Mouse (Mus musculus) MEL (cell line): ENCODE results near the gene Cdk1. TPM values are rescaled to one million over a fixed set of nuclear protein-coding genes. Genes with fewer than 3 reads are reported as not detected.

Source experiments
- DNase-seq: peaks from one replicate; pipeline ENCODE4 v3.0.0; 2011; ENCODE audit warnings: low read depth, low spot score
- H3K27ac ChIP-seq: 2 replicates; pipeline ENCODE4 v1.5.1; 2012; ENCODE audit warnings: low read depth, mild to moderate bottlenecking, control low read depth, low read length, moderate library complexity; ENCODE audit not compliant: control insufficient read depth
- H3K27me3 ChIP-seq, 2 experiments: fragments of 150-350 bp in 1 of 2; sonication (generic) in 1 of 2; 2 replicates each; pipeline ENCODE4 v1.6.1; 2012; ENCODE audit warnings: low read length in 2 of 2, mild to moderate bottlenecking in 2 of 2, improper control_type of control experiment in 1 of 2, moderate library complexity in 1 of 2; ENCODE audit not compliant: insufficient read depth in 2 of 2, control insufficient read depth in 1 of 2
- H3K36me3 ChIP-seq, 2 experiments: 2 replicates each; pipeline ENCODE4 v1.6.1; 2012 to 2014; ENCODE audit warnings: low read length in 2 of 2, improper control_type of control experiment in 1 of 2, inconsistent platforms in 1 of 2, mild to moderate bottlenecking in 1 of 2; ENCODE audit not compliant: insufficient read depth in 2 of 2, control insufficient read depth in 1 of 2
- H3K4me1 ChIP-seq, 2 experiments: fragments of 150-350 bp in 1 of 2; sonication (generic) in 1 of 2; 2 replicates each; pipeline ENCODE4 v1.6.1; 2012; ENCODE audit warnings: low read length in 2 of 2, improper control_type of control experiment in 1 of 2, mild to moderate bottlenecking in 1 of 2; ENCODE audit not compliant: insufficient read depth in 2 of 2, control insufficient read depth in 1 of 2
- H3K4me3 ChIP-seq, 2 experiments: fragments of 150-350 bp in 1 of 2; sonication (generic) in 1 of 2; 2 replicates each; pipeline ENCODE4 v1.5.1; 2012; ENCODE audit warnings: low read depth in 2 of 2, low read length in 2 of 2, mild to moderate bottlenecking in 2 of 2, moderate library complexity in 2 of 2, control low read depth in 1 of 2, improper control_type of control experiment in 1 of 2; ENCODE audit not compliant: control insufficient read depth in 1 of 2, insufficient read depth in 1 of 2
- H3K79me2 ChIP-seq: 2 replicates; pipeline ENCODE4 v1.6.1; 2012; ENCODE audit warnings: mild to moderate bottlenecking, low read length, moderate library complexity; ENCODE audit not compliant: control insufficient read depth, poor library complexity, insufficient read depth
- H3K9ac ChIP-seq: 2 replicates; pipeline ENCODE4 v1.6.1; 2012; ENCODE audit warnings: low read depth, mild to moderate bottlenecking, control low read depth, low read length, moderate library complexity; ENCODE audit not compliant: control insufficient read depth, poor library complexity, severe bottlenecking
- H3K9me3 ChIP-seq: fragments of 150-350 bp; sonication (generic); replicated peaks from 2 replicates; pipeline ENCODE4 v1.6.1; 2012; ENCODE audit warnings: mild to moderate bottlenecking, low read length, improper control_type of control experiment, moderate library complexity; ENCODE audit not compliant: insufficient read depth
- CHD1 ChIP-seq: IDR thresholded peaks from 2 replicates; pipeline ENCODE4 v1.6.1; 2012; ENCODE audit warnings: low read depth, mild to moderate bottlenecking, inconsistent platforms, low read length, improper control_type of control experiment
- CTCF ChIP-seq, 3 experiments: IDR thresholded peaks in 2 of 3; conservative IDR thresholded peaks in 1 of 3; 2 replicates each; pipeline ENCODE4 v1.5.1; 2011 to 2012; ENCODE audit warnings: low read length in 3 of 3, low read depth in 2 of 3, mild to moderate bottlenecking in 2 of 3, improper control_type of control experiment in 1 of 3, inconsistent platforms in 1 of 3, mixed read lengths in 1 of 3, moderate library complexity in 1 of 3; ENCODE audit not compliant: control insufficient read depth in 1 of 3, insufficient read depth in 1 of 3, poor library complexity in 1 of 3, severe bottlenecking in 1 of 3
- E2F4 ChIP-seq: IDR thresholded peaks from 2 replicates; pipeline ENCODE4 v1.6.1; 2011; ENCODE audit warnings: low read depth, low read length, improper control_type of control experiment, borderline replicate concordance
- ELF1 ChIP-seq: IDR thresholded peaks from 2 replicates; pipeline ENCODE4 v1.6.1; 2014; ENCODE audit warnings: low read depth, mild to moderate bottlenecking, inconsistent platforms, low read length, improper control_type of control experiment, moderate library complexity
- ETS1 ChIP-seq: IDR thresholded peaks from 2 replicates; pipeline ENCODE4 v1.6.1; 2012; ENCODE audit warnings: low read depth, mild to moderate bottlenecking, inconsistent platforms, low read length, improper control_type of control experiment, moderate library complexity
- JUND ChIP-seq: IDR thresholded peaks from 2 replicates; pipeline ENCODE4 v1.6.1; 2011; ENCODE audit warnings: low read depth, mild to moderate bottlenecking, improper control_type of control experiment, low read length
- MAX ChIP-seq: IDR thresholded peaks from 2 replicates; pipeline ENCODE4 v1.6.1; 2011; ENCODE audit warnings: low read length, improper control_type of control experiment
- MXI1 ChIP-seq: IDR thresholded peaks from 2 replicates; pipeline ENCODE4 v1.6.1; 2011; ENCODE audit warnings: mild to moderate bottlenecking, low read depth, low read length, improper control_type of control experiment
- MYC ChIP-seq: IDR thresholded peaks from 2 replicates; pipeline ENCODE4 v1.6.1; 2011; ENCODE audit warnings: low read depth, mild to moderate bottlenecking, low read length, improper control_type of control experiment, moderate library complexity
- TBP ChIP-seq: IDR thresholded peaks from 2 replicates; pipeline ENCODE4 v1.8.0; 2011; ENCODE audit warnings: low read depth, low read length, improper control_type of control experiment
- USF2 ChIP-seq, 2 experiments: IDR thresholded peaks; 2 replicates each; pipeline ENCODE4 v1.6.1; 2011 to 2012; ENCODE audit warnings: improper control_type of control experiment in 2 of 2, low read length in 2 of 2, borderline replicate concordance in 1 of 2, inconsistent platforms in 1 of 2, low read depth in 1 of 2, mild to moderate bottlenecking in 1 of 2; ENCODE audit not compliant: insufficient read depth in 1 of 2
- ZKSCAN1 ChIP-seq: IDR thresholded peaks from 2 replicates; pipeline ENCODE4 v1.6.1; 2012; ENCODE audit warnings: low read depth, mild to moderate bottlenecking, inconsistent platforms, low read length, improper control_type of control experiment, moderate library complexity
- polyA plus RNA-seq, 2 experiments: library from polyadenylated mRNA; stranded (reverse) in 1 of 2; unstranded in 1 of 2; fragments of >175 nt in 1 of 2; fragments of >200 nt in 1 of 2; gene quantifications; 2 replicates each; pipeline versions ENCODE4 v1.2.1 to v1.2.4; 2012; ENCODE audit warnings: low replicate concordance in 2 of 2, low read depth in 1 of 2; ENCODE audit not compliant: insufficient read length in 2 of 2, insufficient read depth in 1 of 2, missing spikeins in 1 of 2
- total RNA-seq: library from RNA; depleted of rRNA; stranded (reverse); fragments of 300-350 nt; gene quantifications from 2 replicates; pipeline ENCODE4 v1.2.3, GENCODE M21; 2012; rRNA removed

Cdk1 gene
- total and polyA plus RNA-seq, 3 experiments, result 223 to 562 (median 311) TPM

- H3K9me3 ChIP-seq, result no peaks in the 10 kb centered on the region
- TF ChIP-seq USF2 (IDR thresholded peaks at IDR 0.05; ENCODE audit: borderline replicate concordance in 1 of 2, insufficient read depth in 1 of 2, low read depth in 1 of 2, low read length in 2 of 2) (no peak), ELF1 (no peak), JUND (no peak), ZKSCAN1 (no peak), E2F4 (no peak), TBP (no peak)
Measured at GRCm38 (mm10) chr10:69288086-69288485, 64.7 kb downstream of the Cdk1 start.

GRCm38 (mm10) chr10:69286939-69287338 lies 65.8 kb downstream of the Cdk1 start:
- no peak for DNase-seq
- Histone ChIP-seq H3K27ac (no peak overlapping the region), H3K36me3 (no peaks in the 10 kb centered on the region), H3K4me3 (no peak overlapping the region), H3K9ac (no peak overlapping the region), H3K27me3 (no peaks in the 10 kb centered on the region)
- TF ChIP-seq MYC (no peak), MXI1 (no peak), ETS1 (no peak), CTCF (IDR thresholded peaks at IDR 0.05 in 2 of 3, conservative IDR thresholded peaks at IDR 0.05 in 1 of 3; ENCODE audit: control insufficient read depth in 1 of 3, insufficient read depth in 1 of 3, low read depth in 2 of 3, low read length in 3 of 3, poor library complexity in 1 of 3, severe bottlenecking in 1 of 3) (no peak), CHD1 (no peak), MAX (no peak)
- TF ChIP-seq, all 39 proteins: peak for 0
- Histone ChIP-seq H3K79me2 (no peaks in the 10 kb centered on the region), H3K9me3 (no peaks in the 10 kb centered on the region), H3K4me1 (no peaks in the 10 kb centered on the region)

More at GRCm38 (mm10) chr10:69288086-69288485, 64.7 kb downstream of the Cdk1 start:
- Histone ChIP-seq H3K27me3 (no peaks in the 10 kb centered on the region), H3K4me1 (no peaks in the 10 kb centered on the region), H3K4me3 (no peak overlapping the region), H3K79me2 (no peaks in the 10 kb centered on the region), H3K27ac (no peak overlapping the region), H3K9ac (no peak overlapping the region), H3K36me3 (no peaks in the 10 kb centered on the region)
- no peak for DNase-seq

Other genes with a start within 250 kb of the Cdk1 start
- not detected in 2 replicates for gene Rhobtb1, start 201.5 kb downstream of the Cdk1 start, total RNA-seq
- gene Rhobtb1, start 201.5 kb downstream of the Cdk1 start, polyA plus RNA-seq, result not detected
- not detected in 2 replicates for gene A930033H14Rik, start 139.8 kb downstream of the Cdk1 start, total RNA-seq
- not detected for gene A930033H14Rik, start 139.8 kb downstream of the Cdk1 start, polyA plus RNA-seq
- 3.2 and 4.2 TPM in 2 replicates for gene Ank3, start 45.8 kb upstream of the Cdk1 start, total RNA-seq
- 1 to 10 TPM in 1 of 2 experiments, not detected in 1; 6.7 TPM for gene Ank3, start 45.8 kb upstream of the Cdk1 start, polyA plus RNA-seq